9 mouse cellular contexts compared by ENCODE assay signal in the genomic region with DNA sequence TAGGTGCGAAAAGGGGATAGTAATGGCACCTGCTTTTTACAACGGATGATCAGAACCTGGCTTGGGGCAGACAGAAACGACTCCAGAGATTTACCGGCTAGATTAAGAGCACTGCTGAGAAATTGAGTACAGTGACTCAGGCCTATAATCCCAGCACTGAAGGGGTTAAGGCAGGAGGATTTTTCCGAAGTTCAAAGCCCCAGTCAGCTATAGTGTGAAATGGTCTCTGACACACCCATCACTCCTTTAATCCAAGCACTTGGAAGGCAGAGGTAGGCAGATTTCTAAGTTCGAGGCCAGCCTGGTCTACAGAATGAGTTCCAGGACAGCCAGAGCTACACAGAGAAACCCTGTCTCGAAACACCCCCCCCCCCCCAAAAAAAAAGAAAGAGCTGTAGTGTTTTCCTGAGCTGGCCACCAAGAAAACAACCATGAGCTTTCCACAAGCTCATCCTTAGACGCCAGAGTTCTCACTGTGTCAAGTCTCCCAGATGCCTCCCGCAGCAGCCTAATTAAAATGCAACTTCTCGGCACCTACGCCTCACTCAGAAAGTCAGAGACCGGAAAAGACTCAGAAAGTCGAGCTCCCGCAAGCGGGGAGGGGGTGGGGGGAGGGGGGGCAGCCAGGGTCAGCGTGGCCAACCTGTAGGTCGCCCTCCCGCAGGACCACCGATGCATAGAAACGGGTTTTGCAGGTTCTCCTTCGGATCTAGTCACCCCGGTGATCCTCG. TPM values are rescaled to one million over a fixed set of nuclear protein-coding genes. Genes with fewer than 3 reads are reported as not detected.
DNase-seq lines count a peak whose midpoint lies in the region; ATAC-seq and TF ChIP-seq lines count a peak whose summit lies in the region.
"Had no signal": no experiment of that assay in that cellular context is flagged by ENCODE, and none has a peak within 500 bp of the region (broad histone marks: within the 10 kb centered on the region; RNA-seq: fewer than 3 reads in every experiment).

No protein-coding gene starts in this region.

- DNase-seq in heart, postnatal 36 days, result no peak
- DNase-seq in cerebellum, postnatal 14 days, result no peak
- no peak for DNase-seq in layer of hippocampus, adult 8-10 months (ENCODE audit: low spot score in 2 of 2)

- H3K4me3 ChIP-seq in heart, embryonic 12.5 days, result peak overlapping the region; percentile 76
- peak overlapping the region; percentile 46 for H3K4me3 ChIP-seq in ES-Bruce4 (ENCODE audit: low read depth, low read length)
- peak overlapping the region; percentile 66 for H3K4me3 ChIP-seq in embryonic facial prominence, embryonic 15.5 days (replicated peaks)
- H3K4me3 ChIP-seq in limb, embryonic 15.5 days, result peak overlapping the region; percentile 60
- peak overlapping the region; percentile 52 for H3K4me3 ChIP-seq in olfactory bulb, adult 2 months (ENCODE audit: insufficient read depth, low read depth, low read length)
- H3K4me3 ChIP-seq: myocyte had no signal

- 0 out of 2 replicates have a peak, but pooled peaks cover 4% of the 10 kb centered on the region for H3K4me1 ChIP-seq in heart, embryonic 12.5 days (replicated peaks)
- no peaks in the 10 kb centered on the region for H3K4me1 ChIP-seq in ES-Bruce4 (ENCODE audit: control insufficient read depth, insufficient read depth, low read length)
- peaks cover 9% of the 10 kb centered on the region for H3K4me1 ChIP-seq in embryonic facial prominence, embryonic 15.5 days
- H3K4me1 ChIP-seq in limb, embryonic 15.5 days, result peaks cover 12% of the 10 kb centered on the region; the same call in 1 of the 2 replicates
- peaks cover 6% of the 10 kb centered on the region; the same call in 1 of the 2 replicates for H3K4me1 ChIP-seq in olfactory bulb, adult 2 months (ENCODE audit: control insufficient read depth, insufficient read depth, low read length)

- TF ChIP-seq POLR2A in ES-Bruce4 (IDR thresholded peaks at IDR 0.05; ENCODE audit: insufficient read depth, low read length), result no peak
- TF ChIP-seq POLR2A in olfactory bulb, adult 2 months (IDR thresholded peaks at IDR 0.05; ENCODE audit: insufficient read depth, low read depth, low read length), result no peak

- peak; percentile 51; the same call in 1 of the 2 replicates for ATAC-seq in heart, embryonic 12.5 days (ENCODE audit: insufficient number of reproducible peaks, low FRiP score)
- 0 out of 2 replicates have a peak, but pooled peaks have one; percentile 20 for ATAC-seq in embryonic facial prominence, embryonic 15.5 days (ENCODE audit: insufficient number of reproducible peaks, low FRiP score, low TSS enrichment, low read depth)
- ATAC-seq in limb, embryonic 15.5 days (ENCODE audit: insufficient number of reproducible peaks, low FRiP score, low TSS enrichment, low read depth), result no peak

- WGBS in heart, embryonic 12.5 days, result 16% methylated on average over 23 of the region's 23 CpGs
- 12% methylated on average over 23 of the region's 23 CpGs for WGBS in embryonic facial prominence, embryonic 15.5 days
- 14% methylated on average over 23 of the region's 23 CpGs for WGBS in limb, embryonic 15.5 days
- WGBS in olfactory bulb, adult 2 months, result 21% methylated on average over 23 of the region's 23 CpGs

- peak overlapping the region; percentile 86 for H3K9ac ChIP-seq in heart, embryonic 12.5 days
- peak overlapping the region; percentile 60 for H3K9ac ChIP-seq in ES-Bruce4 (ENCODE audit: low read depth, poor library complexity, severe bottlenecking)
- H3K9ac ChIP-seq in embryonic facial prominence, embryonic 15.5 days, result peak overlapping the region; percentile 73
- peak overlapping the region; percentile 52 for H3K9ac ChIP-seq in limb, embryonic 15.5 days

- peak overlapping the region; percentile 94 for H3K4me2 ChIP-seq in heart, embryonic 12.5 days
- peak overlapping the region; percentile 78 for H3K4me2 ChIP-seq in embryonic facial prominence, embryonic 15.5 days (replicated peaks)
- peak overlapping the region; percentile 78 for H3K4me2 ChIP-seq in limb, embryonic 15.5 days

- H3K27ac ChIP-seq in heart, embryonic 12.5 days (ENCODE audit: poor library complexity, severe bottlenecking), result peak overlapping the region; percentile 65
- peak overlapping the region; percentile 62; the same call in 1 of the 2 replicates for H3K27ac ChIP-seq in ES-Bruce4 (ENCODE audit: insufficient read depth, low read length)
- peak overlapping the region; percentile 89 for H3K27ac ChIP-seq in embryonic facial prominence, embryonic 15.5 days (replicated peaks)
- peak overlapping the region; percentile 82 for H3K27ac ChIP-seq in limb, embryonic 15.5 days
- no peak overlapping the region for H3K27ac ChIP-seq in olfactory bulb, adult 2 months (ENCODE audit: insufficient read depth, low read depth, low read length)

- intact Hi-C loops in heart, postnatal 36 days (cut with DNase I), result loop anchor here (2.0 kb wide), 2 partner anchors 35 to 107 kb away; partner anchors contain the start of genes Birc2 and Tmem123

- TF ChIP-seq CTCF in ES-Bruce4 (IDR thresholded peaks at IDR 0.05; ENCODE audit: low read depth, low read length), result no peak
- TF ChIP-seq CTCF in olfactory bulb, adult 2 months (IDR thresholded peaks at IDR 0.05; ENCODE audit: insufficient read depth, low read depth, low read length), result no peak

- no peak for TF ChIP-seq EP300 in ES-Bruce4 (IDR thresholded peaks at IDR 0.05; ENCODE audit: insufficient read depth, low read depth, low read length)

- H3K9me3 ChIP-seq in heart, embryonic 12.5 days (replicated peaks), result no peaks in the 10 kb centered on the region
- H3K9me3 ChIP-seq in ES-Bruce4 (replicated peaks; ENCODE audit: control insufficient read depth, insufficient read depth, low read length, poor library complexity, severe bottlenecking), result no peaks in the 10 kb centered on the region
- H3K9me3 ChIP-seq in embryonic facial prominence, embryonic 15.5 days (replicated peaks), result 0 out of 2 replicates have a peak, but pooled peaks cover 4% of the 10 kb centered on the region
- no peaks in the 10 kb centered on the region for H3K9me3 ChIP-seq in limb, embryonic 15.5 days

- peaks cover 6% of the 10 kb centered on the region; the same call in 1 of the 2 replicates for H3K36me3 ChIP-seq in heart, embryonic 12.5 days
- H3K36me3 ChIP-seq in ES-Bruce4 (ENCODE audit: control insufficient read depth, insufficient read depth, low read length, poor library complexity, severe bottlenecking), result no peaks in the 10 kb centered on the region
- H3K36me3 ChIP-seq in embryonic facial prominence, embryonic 15.5 days, result peaks cover 8% of the 10 kb centered on the region
- 0 out of 2 replicates have a peak, but pooled peaks cover 6% of the 10 kb centered on the region for H3K36me3 ChIP-seq in limb, embryonic 15.5 days

- H3K27me3 ChIP-seq in heart, embryonic 12.5 days (replicated peaks), result no peaks in the 10 kb centered on the region
- no peaks in the 10 kb centered on the region for H3K27me3 ChIP-seq in ES-Bruce4 (ENCODE audit: control insufficient read depth, insufficient read depth, low read length, poor library complexity, severe bottlenecking)
- H3K27me3 ChIP-seq in embryonic facial prominence, embryonic 15.5 days, result no peaks in the 10 kb centered on the region
- H3K27me3 ChIP-seq in limb, embryonic 15.5 days, result no peaks in the 10 kb centered on the region

RNA-seq across cellular contexts. Expression of gene Birc3, which starts 0.8 kb away (rescaled TPM):
- 5.8 and 6.0 TPM in 2 replicates for polyA plus RNA-seq in heart, embryonic 12.5 days (2016; fragmentation: Nextera tagmentation; extraction: Ambion mirVana)
- 1 to 10 TPM; 6.8 to 9.4 TPM for total RNA-seq in heart, postnatal 36 days (2021)
- 6.0 and 9.6 TPM in 2 replicates for polyA plus RNA-seq in ES-Bruce4 (2011; ENCODE audit: insufficient read depth, insufficient read length, low read depth, missing spikeins)
- 15.2 and 17.0 TPM in 2 replicates for polyA plus RNA-seq in embryonic facial prominence, embryonic 15.5 days (2015; fragmentation: Nextera tagmentation; extraction: Ambion mirVana)
- polyA plus RNA-seq in limb, embryonic 15.5 days (2015; fragmentation: Nextera tagmentation; extraction: Ambion mirVana), result 15.9 and 16.6 TPM in 2 replicates
- not detected in 2 replicates for polyA plus RNA-seq in olfactory bulb, adult 2 months (2012; ENCODE audit: insufficient read depth, insufficient read length, low replicate concordance, missing spikeins)
- total RNA-seq in layer of hippocampus, adult 8-10 months (2022), result 1 to 10 TPM; 2.3 to 5.4 (median 3.6) TPM

RNA-seq across cellular contexts. Expression of gene Birc2, which starts 35.3 kb away (rescaled TPM):
- 26.0 and 28.2 TPM in 2 replicates for polyA plus RNA-seq in heart, embryonic 12.5 days (2016; fragmentation: Nextera tagmentation; extraction: Ambion mirVana)
- 10 to 100 TPM; 24.8 to 29.1 TPM for total RNA-seq in heart, postnatal 36 days (2021)
- 51.9 and 52.5 TPM in 2 replicates for polyA plus RNA-seq in ES-Bruce4 (2011; ENCODE audit: insufficient read depth, insufficient read length, low read depth, missing spikeins)
- 38.4 and 40.2 TPM in 2 replicates for polyA plus RNA-seq in embryonic facial prominence, embryonic 15.5 days (2015; fragmentation: Nextera tagmentation; extraction: Ambion mirVana)
- polyA plus RNA-seq in limb, embryonic 15.5 days (2015; fragmentation: Nextera tagmentation; extraction: Ambion mirVana), result 35.3 and 37.1 TPM in 2 replicates
- not detected in 2 replicates for polyA plus RNA-seq in olfactory bulb, adult 2 months (2012; ENCODE audit: insufficient read depth, insufficient read length, low replicate concordance, missing spikeins)
- 10 to 100 TPM; 29.8 to 40.3 (median 34.9) TPM for total RNA-seq in layer of hippocampus, adult 8-10 months (2022)
